Mouse (Mus musculus) olfactory bulb, adult 2 months (tissue): ENCODE measurements at regions not wholly inside any gene's neighbourhood (a gene's known extent, or its start where the extent isn't known, plus 50 kb on each side); places are given as distances from the start of the nearest gene placed in this dataset.

ENCODE experiments used
- H3K27ac ChIP-seq: fragments of 200-500 bp; 2 replicates; pipeline ENCODE4 v1.5.1; 2012; ENCODE audit warnings: low read depth, low read length; ENCODE audit not compliant: insufficient read depth
- H3K4me1 ChIP-seq: fragments of 200-500 bp; 2 replicates; pipeline ENCODE4 v1.6.1; 2012; ENCODE audit warnings: low read length; ENCODE audit not compliant: control insufficient read depth, insufficient read depth
- H3K4me3 ChIP-seq: fragments of 200-500 bp; 2 replicates; pipeline ENCODE4 v1.5.1; 2012; ENCODE audit warnings: mild to moderate bottlenecking, low read depth, low read length, moderate library complexity; ENCODE audit not compliant: insufficient read depth
- CTCF ChIP-seq: fragments of 200-500 bp; IDR thresholded peaks from 2 replicates; pipeline ENCODE4 v1.5.1; 2012; ENCODE audit warnings: low read depth, mild to moderate bottlenecking, low read length, moderate library complexity; ENCODE audit not compliant: insufficient read depth
- POLR2A ChIP-seq: fragments of 200-500 bp; IDR thresholded peaks from 2 replicates; pipeline ENCODE4 v1.6.1; 2012; ENCODE audit warnings: mild to moderate bottlenecking, low read depth, low read length, moderate library complexity; ENCODE audit not compliant: insufficient read depth
- WGBS: fragments of 180-500 bp; shearing (Covaris S2); methylation state at CpG from one replicate; pipeline ENCODE4 v1.1.7; 2018; 5-methylcytosine and 5-hydroxymethylcytosine counted together

GRCm38 (mm10) chr6:117293780-117294465 is 125.6 kb downstream of the Cxcl12 start:
- 32% methylated on average over 9 of the region's 9 CpGs for WGBS
- Histone ChIP-seq H3K27ac (no peak overlapping the region), H3K4me3 (no peak overlapping the region), H3K4me1 (no peaks in the 10 kb centered on the region)
- TF ChIP-seq CTCF, result no peak
- no peak for TF ChIP-seq POLR2A

GRCm38 (mm10) chr6:117297918-117298317 is 129.6 kb downstream of the Cxcl12 start:
- TF ChIP-seq CTCF, result no peak
- no peak for TF ChIP-seq POLR2A
- no peaks in the 10 kb centered on the region for H3K4me1 ChIP-seq
- 94% methylated on average over 2 of the region's 2 CpGs for WGBS

GRCm38 (mm10) chr6:117299503-117300288 is 131.4 kb downstream of the Cxcl12 start:
- WGBS, result 92% methylated on average over 7 of the region's 7 CpGs
- TF ChIP-seq POLR2A, result no peak
- TF ChIP-seq CTCF, result no peak
- Histone ChIP-seq H3K27ac (no peak overlapping the region), H3K4me1 (no peaks in the 10 kb centered on the region), H3K4me3 (no peak overlapping the region)

More at GRCm38 (mm10) chr6:117297918-117298317, 129.6 kb downstream of the Cxcl12 start:
- no peak overlapping the region for H3K27ac ChIP-seq
- H3K4me3 ChIP-seq, result no peak overlapping the region

GRCm38 (mm10) chr6:117303361-117303760 is 135.0 kb downstream of the Cxcl12 start:
- TF ChIP-seq CTCF, result no peak
- no peak for TF ChIP-seq POLR2A
- Histone ChIP-seq H3K4me3 (no peak overlapping the region), H3K4me1 (no peaks in the 10 kb centered on the region), H3K27ac (no peak overlapping the region)
- WGBS, result 53% methylated on average over 5 of the region's 5 CpGs

GRCm38 (mm10) chr6:117305736-117306250 is 137.5 kb downstream of the Cxcl12 start:
- no peak for TF ChIP-seq POLR2A
- TF ChIP-seq CTCF, result no peak
- no peak overlapping the region for H3K4me3 ChIP-seq
- no peaks in the 10 kb centered on the region for H3K4me1 ChIP-seq
- H3K27ac ChIP-seq, result no peak overlapping the region
- 77% methylated on average over 4 of the region's 4 CpGs for WGBS

- Histone ChIP-seq H3K4me3 (no peak overlapping the region), H3K27ac (no peak overlapping the region), H3K4me1 (peaks cover 3% of the 10 kb centered on the region; the same call in 1 of the 2 replicates)
- TF ChIP-seq CTCF, result no peak
- TF ChIP-seq POLR2A, result no peak
- 46% methylated on average over 2 of the region's 2 CpGs for WGBS
These were observed 140.3 kb downstream of the Cxcl12 start for GRCm38 (mm10) chr6:117308636-117309035.

- no peak overlapping the region for H3K4me3 ChIP-seq
- TF ChIP-seq POLR2A (no peak), CTCF (no peak)
- H3K4me1 ChIP-seq, result peaks cover 3% of the 10 kb centered on the region; the same call in 1 of the 2 replicates
- 67% methylated on average over 13 of the region's 13 CpGs for WGBS
- no peak overlapping the region for H3K27ac ChIP-seq
These were observed 144.8 kb downstream of the Cxcl12 start for GRCm38 (mm10) chr6:117312891-117313781.

- TF ChIP-seq POLR2A (no peak), CTCF (no peak)
- 52% methylated on average over 6 of the region's 6 CpGs for WGBS
- Histone ChIP-seq H3K4me3 (no peak overlapping the region), H3K4me1 (peaks cover 3% of the 10 kb centered on the region; the same call in 1 of the 2 replicates), H3K27ac (no peak overlapping the region)
These were observed 145.7 kb downstream of the Cxcl12 start for GRCm38 (mm10) chr6:117313944-117314566.
